Comparison of ENCODE assay signal across 8 mouse cellular contexts in the genomic region with DNA sequence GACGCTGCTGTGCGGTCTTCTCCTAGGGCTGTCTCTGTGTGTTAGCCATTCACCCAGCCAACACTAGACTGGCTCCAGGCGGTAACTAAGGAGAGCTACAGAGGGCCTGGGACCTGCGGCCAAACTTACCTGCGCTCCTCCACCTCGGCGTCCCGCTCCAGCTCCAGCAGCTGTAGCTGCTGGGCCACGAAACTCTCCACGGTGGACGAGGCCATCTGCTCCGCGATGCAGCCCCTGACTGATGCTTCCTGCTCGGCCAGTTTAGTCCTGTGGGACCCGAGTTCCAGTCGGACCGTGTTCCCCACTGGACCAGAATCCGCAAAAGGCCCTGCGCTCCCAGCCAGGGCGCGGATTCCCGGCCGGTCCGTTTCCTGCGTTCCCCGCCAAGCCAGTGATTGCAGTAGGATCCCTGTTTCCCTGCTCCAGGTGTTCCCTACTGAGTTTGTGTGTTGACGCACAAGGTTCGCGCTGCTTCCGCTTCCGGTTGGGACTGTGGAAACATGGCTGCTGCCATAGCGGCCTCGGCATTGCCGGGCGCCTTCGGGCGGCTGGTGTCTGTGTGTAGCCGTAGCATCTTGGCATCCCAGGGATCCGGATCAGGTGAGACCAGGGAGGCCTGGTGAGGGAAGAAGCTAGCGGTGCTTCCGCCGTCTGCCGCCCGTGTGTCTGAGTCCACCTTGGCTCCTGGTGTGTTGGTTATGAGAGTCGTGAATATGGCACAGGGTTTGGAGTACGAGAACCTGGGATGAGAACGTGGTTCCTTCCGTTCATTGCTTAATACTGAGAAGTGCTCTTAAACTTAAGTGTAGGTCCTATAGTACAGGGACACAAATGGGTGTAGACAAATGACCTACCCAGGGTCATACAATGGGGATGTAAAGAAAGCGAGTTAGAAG. TPM values are rescaled to one million over a fixed set of nuclear protein-coding genes. Genes with fewer than 3 reads are reported as not detected.
DNase-seq lines count a peak whose midpoint lies in the region; ATAC-seq and TF ChIP-seq lines count a peak whose summit lies in the region.

A gene (plus strand): TSS at position 330 of the 896 bp plus-strand sequence.
A gene (minus strand): TSS at position 446 of the 896 bp plus-strand sequence.

- H3K27ac ChIP-seq in bone marrow macrophage, adult 2 months (ENCODE audit: insufficient read depth, low read depth, low read length) = peak within 1 kb of the TSS; percentile 17
- 0 out of 2 replicates have a peak within 1 kb of the TSS, but pooled peaks have one; percentile 9 for H3K27ac ChIP-seq in embryonic fibroblast, embryonic 13.5 days (ENCODE audit: insufficient read depth, low read length)
- peak within 1 kb of the TSS; percentile 49; the same call in 1 of the 2 replicates for H3K27ac ChIP-seq in kidney, embryonic 14.5 days (ENCODE audit: low read depth, low read length)
- H3K27ac ChIP-seq in limb, embryonic 15.5 days = peak within 1 kb of the TSS; percentile 74

- TF ChIP-seq POLR2A in bone marrow macrophage, adult 2 months (IDR thresholded peaks at IDR 0.05; ENCODE audit: borderline replicate concordance, low read depth, low read length) = peak; percentile 73; the same call in 1 of the 2 replicates
- TF ChIP-seq POLR2A in embryonic fibroblast, embryonic 13.5 days (IDR thresholded peaks at IDR 0.05; ENCODE audit: low read depth, low read length) = peak; percentile 79

- no peaks in the 10 kb centered on the region for H3K9me3 ChIP-seq in kidney, embryonic 14.5 days (ENCODE audit: control insufficient read depth, low read length)
- H3K9me3 ChIP-seq in limb, embryonic 15.5 days = no peaks in the 10 kb centered on the region

- DNase-seq in A20 (ENCODE audit: low read depth, low spot score) = peak; percentile 93
- DNase-seq in heart, adult 9 months (ENCODE audit: low spot score in 2 of 2) = peak; percentile 81 to 90
- DNase-seq in monocyte, adult 2 months (ENCODE audit: low read depth in 1 of 2, low spot score in 2 of 2) = peak; percentile 62 to 77
- DNase-seq in spleen, postnatal 36 days (ENCODE audit: low spot score in 2 of 2) = peak; percentile 70 to 78

- TF ChIP-seq CTCF in bone marrow macrophage, adult 2 months (IDR thresholded peaks at IDR 0.05; ENCODE audit: low read depth, low read length) = no peak
- TF ChIP-seq CTCF in embryonic fibroblast, embryonic 13.5 days (IDR thresholded peaks at IDR 0.05; ENCODE audit: borderline replicate concordance, insufficient read depth, low read length) = no peak

- peaks cover 8% of the 10 kb centered on the region; the same call in 1 of the 2 replicates for H3K4me1 ChIP-seq in bone marrow macrophage, adult 2 months (ENCODE audit: control insufficient read depth, insufficient read depth, low read length)
- no peaks in the 10 kb centered on the region for H3K4me1 ChIP-seq in embryonic fibroblast, embryonic 13.5 days (ENCODE audit: control insufficient read depth, insufficient read depth, low read length)
- H3K4me1 ChIP-seq in kidney, embryonic 14.5 days (ENCODE audit: control insufficient read depth, insufficient read depth, low read length) = peaks cover 6% of the 10 kb centered on the region
- peaks cover 21% of the 10 kb centered on the region for H3K4me1 ChIP-seq in limb, embryonic 15.5 days

- peak within 1 kb of the TSS; percentile 60 for H3K4me2 ChIP-seq in kidney, embryonic 14.5 days (replicated peaks; ENCODE audit: low read depth, low read length)
- peak within 1 kb of the TSS; percentile 65 for H3K4me2 ChIP-seq in limb, embryonic 15.5 days

- peak; percentile 94 for ATAC-seq in kidney, embryonic 14.5 days (ENCODE audit: low FRiP score, low TSS enrichment)
- ATAC-seq in limb, embryonic 15.5 days (ENCODE audit: insufficient number of reproducible peaks, low FRiP score, low TSS enrichment, low read depth) = peak; percentile 89

- H3K36me3 ChIP-seq in kidney, embryonic 14.5 days (ENCODE audit: control insufficient read depth, insufficient read depth, low read length) = peaks cover 40% of the 10 kb centered on the region
- H3K36me3 ChIP-seq in limb, embryonic 15.5 days = peaks cover 45% of the 10 kb centered on the region

- WGBS in kidney, embryonic 14.5 days = under 1% methylated on average over 49 of the region's 49 CpGs
- under 1% methylated on average over 49 of the region's 49 CpGs for WGBS in limb, embryonic 15.5 days

- peak within 1 kb of the TSS; percentile 91 for H3K9ac ChIP-seq in kidney, embryonic 14.5 days (ENCODE audit: low read depth, low read length)
- peak within 1 kb of the TSS; percentile 90 for H3K9ac ChIP-seq in limb, embryonic 15.5 days

- peak within 1 kb of the TSS; percentile 67 for H3K4me3 ChIP-seq in bone marrow macrophage, adult 2 months (ENCODE audit: insufficient read depth, low read length)
- H3K4me3 ChIP-seq in embryonic fibroblast, embryonic 13.5 days (ENCODE audit: insufficient read depth, low read length) = peak within 1 kb of the TSS; percentile 89
- peak within 1 kb of the TSS; percentile 61 for H3K4me3 ChIP-seq in kidney, embryonic 14.5 days (ENCODE audit: low read length)
- peak within 1 kb of the TSS; percentile 78 for H3K4me3 ChIP-seq in limb, embryonic 15.5 days

- H3K27me3 ChIP-seq in kidney, embryonic 14.5 days (ENCODE audit: control insufficient read depth, insufficient read depth, low read length) = no peaks in the 10 kb centered on the region
- no peaks in the 10 kb centered on the region for H3K27me3 ChIP-seq in limb, embryonic 15.5 days

RNA-seq across cellular contexts. Expression of the first gene that starts in this region (rescaled TPM):
- 33.7 and 36.7 TPM in 2 replicates for polyA plus RNA-seq in bone marrow macrophage, adult 2 months (2012; ENCODE audit: insufficient read depth, insufficient read length, missing spikeins)
- 47.9 and 54.3 TPM in 2 replicates for polyA plus RNA-seq in embryonic fibroblast, embryonic 13.5 days (2011; ENCODE audit: insufficient read length, low read depth, missing spikeins)
- polyA plus RNA-seq in kidney, embryonic 14.5 days (2014; fragmentation: Nextera tagmentation; extraction: Ambion mirVana) = 153 and 174 TPM in 2 replicates
- 108 and 118 TPM in 2 replicates for polyA plus RNA-seq in limb, embryonic 15.5 days (2015; fragmentation: Nextera tagmentation; extraction: Ambion mirVana)

RNA-seq across cellular contexts. Expression of the second gene that starts in this region (rescaled TPM):
- 4.2 and 5.4 TPM in 2 replicates for polyA plus RNA-seq in bone marrow macrophage, adult 2 months (2012; ENCODE audit: insufficient read depth, insufficient read length, missing spikeins)
- 4.7 and 5.7 TPM in 2 replicates for polyA plus RNA-seq in embryonic fibroblast, embryonic 13.5 days (2011; ENCODE audit: insufficient read length, low read depth, missing spikeins)
- polyA plus RNA-seq in kidney, embryonic 14.5 days (2014; fragmentation: Nextera tagmentation; extraction: Ambion mirVana) = 5.4 and 8.8 TPM in 2 replicates
- 10.4 and 10.5 TPM in 2 replicates for polyA plus RNA-seq in limb, embryonic 15.5 days (2015; fragmentation: Nextera tagmentation; extraction: Ambion mirVana)

Comparison
In these comparisons a context has a peak if more than half of its experiments do, and no peak if none do; other contexts are left out.
1. Peak in every context shown above with its lines: DNase-seq, ATAC-seq, H3K4me3 ChIP-seq and H3K27ac ChIP-seq.
2. H3K27ac ChIP-seq: peak in every context shown above with its lines; median percentile 74 in limb, embryonic 15.5 days; 49 in kidney, embryonic 14.5 days; 17 in bone marrow macrophage, adult 2 months; 9 in embryonic fibroblast, embryonic 13.5 days.